Mouse (Mus musculus) olfactory bulb, adult 2 months (tissue): ENCODE data around the gene Gltpd2.

ENCODE experiments used
- CTCF ChIP-seq: fragments of 200-500 bp; IDR thresholded peaks from 2 replicates; pipeline ENCODE4 v1.5.1; 2012; ENCODE audit warnings: low read depth, mild to moderate bottlenecking, low read length, moderate library complexity; ENCODE audit not compliant: insufficient read depth
- POLR2A ChIP-seq: fragments of 200-500 bp; IDR thresholded peaks from 2 replicates; pipeline ENCODE4 v1.6.1; 2012; ENCODE audit warnings: mild to moderate bottlenecking, low read depth, low read length, moderate library complexity; ENCODE audit not compliant: insufficient read depth

DNA sequence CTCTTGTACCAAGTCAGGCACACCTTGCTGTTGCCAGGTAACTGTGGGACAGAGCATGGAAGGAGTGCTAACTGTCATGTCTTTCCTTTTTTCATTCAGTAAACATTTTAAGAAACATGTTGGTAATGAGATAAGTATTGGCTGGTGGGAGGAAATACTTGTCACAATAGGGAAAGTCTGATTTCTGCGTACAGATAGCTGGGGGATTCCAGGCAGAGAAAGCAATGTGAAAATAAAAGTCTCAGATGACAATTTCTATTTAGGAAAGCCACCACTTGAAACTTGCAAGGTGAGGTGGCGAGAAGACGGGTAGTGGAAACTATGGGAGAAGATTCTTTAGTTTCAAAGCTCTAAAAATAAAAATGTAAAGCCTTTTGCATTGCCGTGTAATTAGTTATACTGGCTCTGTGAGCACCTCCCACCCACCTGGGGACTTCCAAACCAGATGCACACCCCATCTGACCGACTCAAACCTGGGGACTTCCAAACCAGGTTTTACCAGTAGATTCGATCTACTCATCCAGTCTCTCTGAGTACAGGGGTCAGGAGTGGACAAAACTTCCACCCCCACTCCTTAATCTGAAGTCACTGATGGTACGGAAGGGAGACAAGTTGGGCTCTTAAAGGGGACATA is 6.2 kb upstream of the Gltpd2 start:
- TF ChIP-seq POLR2A (no peak), CTCF (no peak)
